Comparison of ENCODE assay signal across 18 mouse cellular contexts in the genomic region with DNA sequence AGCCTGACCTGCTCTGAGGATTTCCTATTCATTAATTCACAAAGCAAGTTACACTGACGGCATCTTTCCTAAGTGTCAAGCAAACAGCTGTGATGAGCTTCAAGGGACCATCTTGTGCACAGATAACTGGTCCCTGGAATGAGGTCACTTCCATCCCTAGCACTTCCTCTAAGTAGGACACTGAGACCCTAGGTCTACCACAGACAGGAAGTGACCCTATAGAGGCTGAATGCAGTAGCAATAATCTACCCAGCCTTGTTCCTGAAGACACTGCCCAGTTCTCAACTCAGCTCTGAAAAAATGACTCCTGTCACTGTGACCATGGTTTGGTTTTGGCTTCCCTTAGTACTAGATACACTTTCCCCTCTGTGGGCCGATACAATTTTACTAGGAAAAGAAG.
A peak's percentile ranks its signal among the peaks of the same experiment; 100 is the strongest.
DNase-seq lines count a peak whose midpoint lies in the region; ATAC-seq lines count a peak whose summit lies in the region.
"Had no signal": no experiment of that assay in that cellular context is flagged by ENCODE, and none has a peak within 500 bp of the region (broad histone marks: within the 10 kb centered on the region; RNA-seq: fewer than 3 reads in every experiment).

No protein-coding gene starts in this region.

- no peaks in the 10 kb centered on the region for H3K36me3 ChIP-seq in midbrain, embryonic 11.5 days (ENCODE audit: control insufficient read depth, insufficient read depth, low read length)
- H3K36me3 ChIP-seq in midbrain, embryonic 16.5 days (ENCODE audit: control insufficient read depth, insufficient read depth, low read length): no peaks in the 10 kb centered on the region
- H3K36me3 ChIP-seq: embryonic facial prominence, embryonic 10.5 days; embryonic facial prominence, embryonic 12.5 days; forebrain, embryonic 15.5 days had no signal

- intact Hi-C loops in left cerebral cortex, postnatal 25 days (cut with DNase I): no loop called here

- no peaks in the 10 kb centered on the region for H3K27me3 ChIP-seq in midbrain, embryonic 11.5 days (ENCODE audit: control insufficient read depth, insufficient read depth, low read length)
- no peaks in the 10 kb centered on the region for H3K27me3 ChIP-seq in midbrain, embryonic 16.5 days (ENCODE audit: control insufficient read depth, insufficient read depth, low read depth, low read length)
- H3K27me3 ChIP-seq: embryonic facial prominence, embryonic 12.5 days; forebrain, embryonic 15.5 days had no signal

- peak; percentile 64 for DNase-seq in midbrain, embryonic 11.5 days (ENCODE audit: low spot score, missing footprints)
- DNase-seq in retina, postnatal 1 day: peak; percentile 46
- no peak for DNase-seq in left cerebral cortex, postnatal 25 days (ENCODE audit: low spot score in 2 of 2)
- DNase-seq in urinary bladder, postnatal 4 days (ENCODE audit: low spot score in 2 of 2): no peak
- DNase-seq: adrenal gland, adult 2 months; adrenal gland, postnatal 10 days; adrenal gland, postnatal 25 days; cerebellum, adult 11-12 months; cerebellum, adult 2 months; cerebellum, adult 9-10 months; cerebellum, postnatal 10 days; cerebellum, postnatal 25 days had no signal

- WGBS in midbrain, embryonic 11.5 days: 54% methylated on average over 2 of the region's 2 CpGs
- 11% methylated on average over 1 of the region's 2 CpGs for WGBS in midbrain, embryonic 16.5 days

- no peak overlapping the region for H3K4me2 ChIP-seq in midbrain, embryonic 11.5 days
- no peak overlapping the region for H3K4me2 ChIP-seq in midbrain, embryonic 16.5 days (ENCODE audit: low read length)
- H3K4me2 ChIP-seq: embryonic facial prominence, embryonic 12.5 days; forebrain, embryonic 13.5 days; forebrain, embryonic 15.5 days had no signal

- H3K4me1 ChIP-seq in midbrain, embryonic 11.5 days (ENCODE audit: control insufficient read depth, insufficient read depth, low read length): no peaks in the 10 kb centered on the region
- H3K4me1 ChIP-seq in midbrain, embryonic 16.5 days (ENCODE audit: control insufficient read depth, insufficient read depth, low read length): no peaks in the 10 kb centered on the region
- H3K4me1 ChIP-seq: embryonic facial prominence, embryonic 12.5 days; forebrain, embryonic 13.5 days; forebrain, embryonic 15.5 days had no signal

- no peak overlapping the region for H3K27ac ChIP-seq in midbrain, embryonic 11.5 days (ENCODE audit: low read depth, low read length)
- H3K27ac ChIP-seq in midbrain, embryonic 16.5 days (ENCODE audit: low read length): no peak overlapping the region
- H3K27ac ChIP-seq: embryonic facial prominence, embryonic 10.5 days; embryonic facial prominence, embryonic 12.5 days; forebrain, embryonic 13.5 days; forebrain, embryonic 15.5 days had no signal

- H3K4me3 ChIP-seq in midbrain, embryonic 11.5 days (ENCODE audit: low read depth, low read length): no peak overlapping the region
- H3K4me3 ChIP-seq in midbrain, embryonic 16.5 days (ENCODE audit: low read depth, low read length): no peak overlapping the region
- H3K4me3 ChIP-seq: embryonic facial prominence, embryonic 10.5 days; embryonic facial prominence, embryonic 12.5 days; forebrain, embryonic 13.5 days; forebrain, embryonic 15.5 days had no signal

- H3K9me3 ChIP-seq in midbrain, embryonic 11.5 days (ENCODE audit: control insufficient read depth, low read length): no peaks in the 10 kb centered on the region
- H3K9me3 ChIP-seq in midbrain, embryonic 16.5 days (replicated peaks; ENCODE audit: control insufficient read depth, low read length, poor library complexity, severe bottlenecking): no peaks in the 10 kb centered on the region
- H3K9me3 ChIP-seq: embryonic facial prominence, embryonic 10.5 days; embryonic facial prominence, embryonic 12.5 days; forebrain, embryonic 13.5 days; forebrain, embryonic 15.5 days had no signal

- no peak overlapping the region for H3K9ac ChIP-seq in midbrain, embryonic 11.5 days (ENCODE audit: low read length)
- H3K9ac ChIP-seq in midbrain, embryonic 16.5 days (ENCODE audit: low read depth, low read length): no peak overlapping the region
- H3K9ac ChIP-seq: embryonic facial prominence, embryonic 12.5 days; forebrain, embryonic 13.5 days; forebrain, embryonic 15.5 days had no signal

- ATAC-seq in midbrain, embryonic 11.5 days (ENCODE audit: low FRiP score): no peak
- ATAC-seq in midbrain, embryonic 16.5 days: no peak
- peak; percentile 50; the same call in 1 of the 2 replicates for ATAC-seq in megakaryocyte progenitor cell, adult 5-6 weeks (replicated peaks; ENCODE audit: poor library complexity)
- ATAC-seq: forebrain, embryonic 13.5 days; forebrain, embryonic 15.5 days had no signal

Comparison
In these comparisons a context has a peak if more than half of its experiments do, and no peak if none do; other contexts are left out.
1. DNase-seq: peak in midbrain, embryonic 11.5 days (single experiment) and retina, postnatal 1 day (single experiment); none in left cerebral cortex, postnatal 25 days (0 of 2) and urinary bladder, postnatal 4 days (0 of 2).